Mouse (Mus musculus) lung, adult 2 months (tissue): ENCODE measurements around the gene Gipc3. TPM values are rescaled to one million over a fixed set of nuclear protein-coding genes. Genes with fewer than 3 reads are reported as not detected.

Experiments
- DNase-seq: peaks from one replicate; pipeline ENCODE4 v3.0.0; 2022
- H3K4me1 ChIP-seq: fragments of 200-500 bp; 2 replicates; pipeline ENCODE4 v1.6.1; 2011; ENCODE audit warnings: low read length; ENCODE audit not compliant: control insufficient read depth, insufficient read depth
- H3K4me3 ChIP-seq: fragments of 200-500 bp; replicated peaks from 2 replicates; pipeline ENCODE3; 2011; ENCODE audit warnings: low read depth, mild to moderate bottlenecking, control low read depth, low read length; ENCODE audit errors: extremely low read depth
- CTCF ChIP-seq: fragments of 200-500 bp; IDR thresholded peaks from 2 replicates; pipeline ENCODE4 v1.5.1; 2011; ENCODE audit warnings: mild to moderate bottlenecking, low read length, control low read depth; ENCODE audit not compliant: insufficient read depth
- POLR2A ChIP-seq: fragments of 200-500 bp; IDR thresholded peaks from 2 replicates; pipeline ENCODE4 v1.6.1; 2011; ENCODE audit warnings: low read depth, mild to moderate bottlenecking, control low read depth, low read length, borderline replicate concordance; ENCODE audit errors: extremely low read depth
- WGBS: fragments of 180-500 bp; shearing (Covaris S2); methylation state at CpG from one replicate; pipeline ENCODE4 v1.1.7; 2018; 5-methylcytosine and 5-hydroxymethylcytosine counted together
- polyA plus RNA-seq: library from polyadenylated mRNA; depleted of rRNA; stranded (reverse); fragments of >200 nt; gene quantifications from 2 replicates; pipeline ENCODE4 v1.2.3, GENCODE M21; 2012

Gipc3 gene
- polyA plus RNA-seq, 1 experiment = 11.2 TPM

DNA sequence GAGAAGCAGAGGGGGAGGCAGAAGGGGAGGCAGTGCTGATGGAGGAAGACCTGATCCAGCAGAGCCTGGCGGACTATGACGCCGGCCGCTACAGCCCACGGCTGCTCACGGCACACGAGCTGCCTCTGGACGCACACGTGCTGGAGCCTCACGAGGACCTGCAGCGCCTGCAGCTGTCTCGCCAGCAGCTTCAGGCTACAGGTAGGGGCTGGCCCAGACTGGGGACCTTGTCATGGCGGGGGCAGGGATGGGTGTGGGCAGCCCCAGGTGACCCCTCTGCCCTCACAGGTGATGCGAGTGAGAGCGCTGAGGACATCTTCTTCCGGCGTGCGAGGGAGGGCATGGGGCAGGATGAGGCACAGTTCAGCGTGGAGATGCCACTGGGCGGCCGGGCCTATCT is 17.9 kb downstream of the Gipc3 start:
- DNase-seq = no peak
- H3K4me1 ChIP-seq = peaks cover 21% of the 10 kb centered on the region
- 90% methylated on average over 21 of the region's 21 CpGs for WGBS
- no peak for TF ChIP-seq CTCF
- no peak overlapping the region for H3K4me3 ChIP-seq

DNA sequence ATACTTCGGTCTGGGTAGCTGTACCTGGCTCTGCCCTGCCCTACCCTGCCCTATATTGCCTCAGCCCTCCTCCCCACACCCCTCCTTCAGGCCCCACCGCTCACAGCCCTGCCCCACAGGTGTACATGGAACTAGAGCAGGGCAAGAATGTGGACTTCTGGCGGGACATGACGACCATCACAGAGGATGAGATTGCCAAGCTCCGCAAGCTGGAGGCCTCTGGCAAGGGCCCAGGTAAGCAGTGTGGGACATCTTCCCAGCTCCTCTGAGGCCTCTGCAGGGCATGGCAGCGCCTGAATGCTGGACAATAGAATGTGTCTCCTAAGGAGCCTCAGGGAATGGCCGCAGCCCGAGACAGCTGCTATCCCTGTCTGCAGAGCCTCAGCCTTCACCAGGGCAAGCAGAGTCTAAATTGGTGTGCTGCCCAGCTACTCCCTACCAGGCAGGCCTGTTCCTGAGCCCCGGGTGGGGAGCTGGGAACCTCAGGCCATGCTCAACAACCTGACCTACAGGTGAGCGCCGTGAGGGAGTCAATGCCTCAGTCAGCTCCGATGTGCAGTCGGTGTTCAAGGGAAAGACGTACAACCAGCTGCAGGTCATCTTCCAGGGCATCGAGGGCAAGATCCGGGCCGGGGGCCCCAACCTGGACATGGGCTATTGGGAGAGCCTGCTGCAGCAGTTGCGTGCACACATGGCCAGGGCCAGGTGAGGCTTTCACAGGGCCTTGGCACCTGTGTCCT is 19.1 kb downstream of the Gipc3 start:
- 92% methylated on average over 18 of the region's 18 CpGs for WGBS
- H3K4me1 ChIP-seq = peaks cover 15% of the 10 kb centered on the region
- no peak for TF ChIP-seq CTCF
- no peak for TF ChIP-seq POLR2A
- DNase-seq = no peak
- H3K4me3 ChIP-seq = no peak overlapping the region

- H3K4me1 ChIP-seq = peaks cover 14% of the 10 kb centered on the region
- no peak for DNase-seq
- no peak overlapping the region for H3K4me3 ChIP-seq
- 88% methylated on average over 23 of the region's 23 CpGs for WGBS
- TF ChIP-seq POLR2A (no peak), CTCF (no peak)
These were observed 19.8 kb downstream of the Gipc3 start for GRCm38 (mm10) chr10:81323141-81323775.

GRCm38 (mm10) chr10:81322444-81322843 is 20.6 kb downstream of the Gipc3 start:
- H3K4me1 ChIP-seq = peaks cover 11% of the 10 kb centered on the region; the same call in 1 of the 2 replicates
- 88% methylated on average over 27 of the region's 27 CpGs for WGBS
- H3K4me3 ChIP-seq = no peak overlapping the region
- TF ChIP-seq CTCF (no peak), POLR2A (no peak)
- no peak for DNase-seq

- Histone ChIP-seq H3K4me1 (peaks cover 8% of the 10 kb centered on the region; the same call in 1 of the 2 replicates), H3K4me3 (peak overlapping the region; percentile 71)
- 2% methylated on average over 20 of the region's 20 CpGs for WGBS
- TF ChIP-seq POLR2A (no peak), CTCF (no peak)
- DNase-seq = no peak
These were observed 21.6 kb downstream of the Gipc3 start for GRCm38 (mm10) chr10:81321436-81321835.

DNA sequence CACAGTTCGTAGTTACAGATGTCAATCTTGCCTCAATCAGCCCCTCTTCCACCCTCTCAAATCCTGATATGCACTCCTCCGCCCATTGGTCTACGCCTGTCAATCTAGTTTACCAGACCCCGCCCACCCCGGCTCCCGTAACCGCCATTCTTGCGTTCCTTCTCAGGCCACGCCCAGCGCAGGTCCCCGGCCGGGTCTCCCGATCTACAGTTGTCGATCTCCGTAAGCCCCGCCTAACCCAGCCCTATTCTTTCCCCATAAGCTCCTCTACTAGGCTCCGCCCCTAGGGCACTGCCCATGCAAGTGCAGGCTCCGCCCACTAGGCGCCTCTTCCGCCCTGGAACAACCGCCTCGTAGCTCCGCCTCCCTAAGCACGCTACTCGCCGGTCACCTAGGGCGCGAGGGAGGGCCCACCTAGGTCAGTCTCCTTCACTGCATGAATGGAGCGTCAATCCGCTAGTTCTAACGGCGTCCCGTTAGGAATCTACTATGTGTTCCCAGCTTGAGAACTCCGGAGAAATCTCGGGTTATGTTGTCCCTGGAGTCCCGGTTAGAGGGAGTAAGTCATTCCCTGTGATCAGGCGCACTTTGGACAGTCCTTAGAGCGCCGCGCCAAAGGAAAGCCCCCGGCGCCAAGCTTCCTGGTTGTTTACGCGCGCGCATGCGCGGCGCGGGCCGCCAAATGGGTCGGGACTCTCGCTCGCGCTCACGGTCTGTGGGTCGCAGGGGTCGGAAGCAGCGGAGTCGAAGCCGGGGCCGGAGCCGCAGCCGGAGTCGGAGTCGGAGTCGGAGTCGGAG is 22.3 kb downstream of the Gipc3 start, which contains the start of gene Cactin:
Gene Cactin, plus strand, starts transcription at position 554 of the 798 bp plus-strand sequence.
- WGBS = under 1% methylated on average over 68 of the region's 68 CpGs
- H3K4me1 ChIP-seq = peaks cover 5% of the 10 kb centered on the region; the same call in 1 of the 2 replicates
- DNase-seq = peak; percentile 97
- peak within 1 kb of the TSS; percentile 71 for H3K4me3 ChIP-seq
- TF ChIP-seq POLR2A (peak; percentile 74; the same call in 1 of the 2 replicates), CTCF (no peak)

- Histone ChIP-seq H3K4me1 (peaks cover 5% of the 10 kb centered on the region; the same call in 1 of the 2 replicates), H3K4me3 (peak overlapping the region; percentile 65)
- TF ChIP-seq CTCF (no peak), POLR2A (no peak)
- WGBS = 1% methylated on average over 38 of the region's 38 CpGs
- DNase-seq = no peak
These were observed 23.1 kb downstream of the Gipc3 start for GRCm38 (mm10) chr10:81319741-81320549.

DNA sequence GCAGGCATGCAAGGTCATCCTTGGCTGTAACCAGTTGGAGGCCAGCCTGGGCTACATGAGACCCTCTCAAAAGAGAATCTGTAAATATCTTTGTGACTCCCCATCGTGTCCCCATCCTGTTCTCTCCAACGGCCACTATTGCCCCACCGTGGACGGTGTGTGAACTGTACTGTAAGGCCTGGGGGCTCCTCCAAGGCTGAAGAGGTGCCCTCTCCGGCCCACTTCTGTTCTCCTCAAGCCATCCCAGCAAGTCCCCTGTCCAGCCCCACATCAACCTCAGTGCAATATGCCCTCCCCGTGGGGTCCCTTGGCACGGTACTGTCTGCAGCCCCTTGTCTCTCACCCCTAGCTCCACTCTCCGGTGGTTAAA is 23.8 kb downstream of the Gipc3 start:
- DNase-seq = no peak
- 19% methylated on average over 8 of the region's 8 CpGs for WGBS
- TF ChIP-seq POLR2A (no peak), CTCF (no peak)
- Histone ChIP-seq H3K4me3 (no peak overlapping the region), H3K4me1 (peaks cover 5% of the 10 kb centered on the region; the same call in 1 of the 2 replicates)

DNA sequence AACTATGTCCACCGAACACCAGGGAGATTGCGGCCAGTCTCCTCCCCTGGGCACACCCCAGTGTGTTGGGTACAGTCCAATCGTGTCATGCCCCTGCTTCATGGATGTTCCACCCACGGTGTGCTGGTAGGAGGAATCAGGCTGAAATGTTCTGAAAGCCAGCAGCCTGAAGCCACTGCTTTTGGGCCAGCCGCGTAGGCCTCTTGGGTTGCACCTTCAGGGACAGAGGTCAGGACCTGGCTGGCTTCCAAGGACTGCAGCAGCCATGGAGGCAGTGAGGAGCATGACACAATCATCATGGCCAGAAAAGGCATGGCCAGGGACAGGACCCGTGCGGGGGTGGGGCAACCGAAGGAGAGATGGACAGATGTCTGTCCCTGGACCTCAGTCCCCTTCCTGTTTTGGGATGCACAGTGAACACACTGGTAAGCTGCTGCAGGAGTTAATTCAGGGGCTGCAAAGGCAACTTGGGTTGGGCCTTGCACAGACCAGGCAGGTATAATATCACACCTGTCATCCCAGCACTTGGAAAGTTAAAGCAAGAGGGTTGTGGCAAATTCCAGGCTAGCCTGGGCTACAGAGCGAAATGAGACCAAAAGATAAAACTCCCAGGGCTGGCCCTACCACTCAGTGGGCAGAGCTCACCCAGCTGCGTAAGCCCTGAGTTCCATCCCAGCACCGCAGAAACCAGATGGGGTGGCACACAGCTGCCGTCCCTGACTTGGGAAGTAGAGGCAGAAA is 24.3 kb downstream of the Gipc3 start:
- no peak for DNase-seq

More for the DNA sequence above, 24.3 kb downstream of the Gipc3 start:
- H3K4me3 ChIP-seq = no peak overlapping the region
- no peak for TF ChIP-seq CTCF
- TF ChIP-seq POLR2A = no peak
- peaks cover 5% of the 10 kb centered on the region; the same call in 1 of the 2 replicates for H3K4me1 ChIP-seq
- 71% methylated on average over 13 of the region's 13 CpGs for WGBS
